Mouse (Mus musculus): ENCODE results near the gene Pigf.
A peak's percentile ranks its signal among the peaks of the same experiment; 100 is the strongest.
"Not testable (repeated sequence)": the region's sequence is repeated elsewhere in the genome, so short reads cannot be mapped to it uniquely, and the experiment has no call there.

Gene Pigf

DNA sequence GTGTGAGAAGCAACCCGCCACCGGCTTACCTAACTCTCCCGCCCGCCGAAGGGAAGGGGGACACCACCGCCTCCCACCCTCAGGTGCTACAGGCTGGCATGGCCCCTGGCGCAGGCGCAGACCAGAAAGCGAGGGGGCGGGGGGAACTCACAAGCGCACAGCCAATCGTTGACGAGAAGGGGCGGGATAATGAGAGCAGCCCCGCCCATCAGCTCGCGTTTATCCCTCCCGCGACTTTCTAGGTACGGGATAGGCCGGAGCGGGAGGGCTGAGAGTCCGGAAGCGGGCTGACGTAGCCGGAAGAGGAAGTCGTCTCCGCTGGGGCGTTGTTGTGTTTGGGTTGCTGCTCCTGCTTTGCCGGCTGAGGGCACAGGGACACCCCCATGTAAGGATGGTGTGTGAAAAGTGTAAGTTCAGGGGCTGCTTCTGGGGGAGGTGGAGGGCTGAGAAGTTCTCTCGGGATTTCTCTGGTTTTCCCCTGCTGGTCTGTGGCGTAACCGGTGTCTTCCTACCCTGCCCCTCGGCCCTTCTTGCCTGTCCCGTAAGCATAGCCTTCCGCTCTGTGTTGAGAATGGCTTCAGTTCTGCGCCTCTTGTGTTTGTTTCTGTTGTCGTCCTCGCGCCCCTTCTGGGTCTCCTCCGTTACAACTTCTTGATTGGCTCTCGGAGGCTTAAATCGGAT, at the start of gene Pigf, which contains the start of gene Cript:
Gene Pigf, minus strand, starts transcription at position 138 of the 681 bp plus-strand sequence.
Gene Cript, plus strand, starts transcription at position 282 of the 681 bp plus-strand sequence.
- DNase-seq: peak; percentile 98 to 99

DNA sequence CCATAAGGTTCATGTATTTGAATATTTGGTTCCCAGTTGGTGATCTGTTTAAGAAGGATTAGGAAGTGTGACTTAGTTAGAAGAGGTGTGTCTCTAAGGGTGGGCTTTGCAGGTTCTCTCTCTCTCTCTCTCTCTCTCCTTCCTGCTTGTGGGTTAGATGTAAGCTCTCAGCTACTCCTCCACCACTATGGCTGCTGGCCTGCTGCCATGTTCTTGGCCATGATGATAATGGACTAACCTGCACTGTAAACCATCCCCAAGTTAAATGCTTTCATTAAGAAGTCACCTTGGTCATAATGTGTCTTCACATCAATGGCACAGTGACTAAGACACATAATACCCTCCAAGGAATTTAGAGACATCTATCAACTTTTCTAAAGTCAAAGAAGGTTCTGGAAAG, 48.3 kb upstream of the Pigf start:
- DNase-seq: no peak

DNA sequence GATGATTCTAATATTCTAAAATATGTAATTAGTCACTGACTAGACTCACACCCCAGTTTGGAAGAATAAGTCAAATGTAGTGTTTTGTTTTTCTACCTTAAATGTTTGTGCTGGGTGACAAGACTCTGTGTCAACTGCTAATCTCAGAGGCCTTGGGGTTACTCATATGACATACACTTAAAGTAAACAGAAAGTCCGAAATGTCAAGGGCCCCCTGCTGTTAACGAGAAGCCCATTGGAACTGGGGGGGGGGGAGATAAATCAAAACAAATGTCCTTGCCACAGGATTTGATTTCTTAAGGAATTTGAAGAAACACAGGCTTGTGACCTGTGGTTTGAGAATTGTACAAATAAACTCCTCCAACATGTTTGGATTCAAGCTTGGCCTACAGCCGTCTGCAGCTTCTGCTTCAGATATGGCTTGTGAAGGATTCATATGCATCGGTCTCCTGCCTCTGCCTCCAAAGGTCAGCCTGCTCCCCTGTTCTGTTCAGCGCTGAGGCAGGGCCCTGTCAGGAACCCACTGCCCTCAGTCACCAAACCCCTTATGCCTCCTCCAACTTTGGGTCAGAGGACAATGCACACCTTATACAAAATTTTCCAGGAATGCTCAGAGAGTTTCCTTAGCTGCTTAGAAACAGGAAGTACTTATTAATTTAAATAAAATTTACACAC, 47.7 kb upstream of the Pigf start:
- no peak for DNase-seq

DNA sequence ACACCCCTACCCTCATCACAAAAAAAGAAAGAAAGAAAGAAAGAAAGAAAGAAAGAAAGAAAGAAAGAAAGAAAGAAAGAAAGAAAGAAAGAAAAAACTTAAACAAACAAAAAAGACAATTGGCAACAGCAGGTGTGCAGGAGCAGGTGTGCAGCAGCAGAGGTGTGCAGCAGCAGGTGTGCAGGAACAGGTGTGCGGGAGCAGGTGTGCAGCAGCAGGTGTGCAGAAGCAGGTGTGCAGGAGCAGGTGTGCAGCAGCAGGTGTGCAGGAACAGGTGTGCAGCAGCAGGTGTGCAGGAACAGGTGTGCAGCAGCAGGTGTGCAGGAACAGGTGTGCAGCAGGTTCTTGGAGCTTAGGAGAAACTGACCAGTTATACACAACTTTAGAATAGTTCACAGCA, 47.0 kb upstream of the Pigf start:
- not testable (repeated sequence) for DNase-seq

DNA sequence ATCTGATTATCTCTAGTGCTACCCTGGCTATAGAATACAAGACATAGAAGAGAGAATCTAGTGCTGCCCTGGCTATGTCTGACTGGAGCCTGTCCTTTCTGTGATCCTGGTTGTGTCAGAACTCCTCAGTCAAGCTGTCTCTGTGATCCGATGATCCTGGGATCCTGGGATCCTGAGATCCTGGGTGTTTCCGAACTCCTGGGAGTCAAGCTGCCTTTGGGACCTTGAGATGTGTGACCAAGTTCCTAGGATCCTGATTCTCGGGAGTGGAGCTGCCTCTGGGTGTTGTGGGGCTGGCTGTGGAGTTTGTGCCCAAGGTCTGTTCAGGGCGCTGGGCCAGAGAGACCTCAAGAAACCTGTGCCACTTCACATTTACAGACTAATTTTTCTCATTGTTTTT, 43.8 kb upstream of the Pigf start:
- DNase-seq: no peak

DNA sequence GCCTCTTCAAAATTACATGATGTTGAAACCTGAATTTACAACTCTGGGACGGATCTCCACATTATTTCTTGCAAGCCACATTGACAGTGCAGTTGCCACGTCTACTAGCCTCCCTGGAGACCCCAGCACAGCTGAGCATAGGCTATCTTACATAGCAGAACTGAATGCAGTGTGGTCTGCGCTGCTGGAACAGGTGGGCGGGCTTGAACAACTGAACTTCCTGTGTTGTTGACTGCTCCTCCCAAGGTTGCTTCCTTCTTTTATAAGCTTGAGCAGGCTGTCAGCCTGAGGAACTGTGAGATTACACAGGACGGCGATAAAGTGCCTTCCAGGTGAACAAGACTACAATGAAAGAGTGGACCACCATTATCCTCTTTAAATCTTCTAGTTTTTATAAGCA, 38.8 kb upstream of the Pigf start:
- DNase-seq: no peak

DNA sequence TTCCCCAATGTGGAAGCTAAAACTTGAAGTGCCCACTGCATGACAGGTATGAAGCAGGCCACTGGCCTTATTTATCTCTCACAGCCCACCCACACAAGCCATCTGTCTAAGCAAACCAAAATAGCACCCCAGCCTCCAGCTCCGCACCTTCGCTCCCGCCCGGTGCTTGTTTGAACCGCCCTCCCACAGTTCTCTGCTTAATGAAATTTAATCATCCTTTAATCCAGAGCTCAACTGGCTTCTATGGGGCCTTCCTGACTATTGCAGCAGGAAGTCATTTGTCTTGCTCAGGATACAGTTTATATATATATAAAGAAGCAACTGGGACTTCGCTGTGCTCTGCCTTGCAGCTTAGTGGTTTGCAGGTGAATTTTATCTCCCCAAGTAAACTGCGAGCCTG, 38.3 kb upstream of the Pigf start:
- no peak for DNase-seq

DNA sequence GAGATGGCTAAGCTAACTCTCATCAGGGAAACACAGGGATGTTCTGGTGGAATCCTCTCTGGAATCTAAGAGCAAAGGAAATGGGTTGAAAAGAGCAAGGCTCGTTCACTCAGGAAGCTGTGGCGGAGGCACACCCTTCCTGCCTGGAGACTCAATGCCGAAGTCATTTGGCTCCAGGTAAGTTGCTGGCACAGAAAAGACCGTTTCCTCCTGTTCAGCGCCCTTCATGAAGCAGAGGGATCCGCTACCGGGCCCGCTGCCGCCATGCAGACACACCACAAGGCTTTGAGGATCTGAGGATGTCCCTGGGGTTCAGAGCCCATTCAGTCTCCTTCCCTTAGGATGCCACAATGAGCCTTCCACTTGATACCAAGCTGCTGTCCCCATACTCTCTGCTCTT, 37.4 kb upstream of the Pigf start:
- DNase-seq: peak in 1 of 2 experiments; percentile 26

DNA sequence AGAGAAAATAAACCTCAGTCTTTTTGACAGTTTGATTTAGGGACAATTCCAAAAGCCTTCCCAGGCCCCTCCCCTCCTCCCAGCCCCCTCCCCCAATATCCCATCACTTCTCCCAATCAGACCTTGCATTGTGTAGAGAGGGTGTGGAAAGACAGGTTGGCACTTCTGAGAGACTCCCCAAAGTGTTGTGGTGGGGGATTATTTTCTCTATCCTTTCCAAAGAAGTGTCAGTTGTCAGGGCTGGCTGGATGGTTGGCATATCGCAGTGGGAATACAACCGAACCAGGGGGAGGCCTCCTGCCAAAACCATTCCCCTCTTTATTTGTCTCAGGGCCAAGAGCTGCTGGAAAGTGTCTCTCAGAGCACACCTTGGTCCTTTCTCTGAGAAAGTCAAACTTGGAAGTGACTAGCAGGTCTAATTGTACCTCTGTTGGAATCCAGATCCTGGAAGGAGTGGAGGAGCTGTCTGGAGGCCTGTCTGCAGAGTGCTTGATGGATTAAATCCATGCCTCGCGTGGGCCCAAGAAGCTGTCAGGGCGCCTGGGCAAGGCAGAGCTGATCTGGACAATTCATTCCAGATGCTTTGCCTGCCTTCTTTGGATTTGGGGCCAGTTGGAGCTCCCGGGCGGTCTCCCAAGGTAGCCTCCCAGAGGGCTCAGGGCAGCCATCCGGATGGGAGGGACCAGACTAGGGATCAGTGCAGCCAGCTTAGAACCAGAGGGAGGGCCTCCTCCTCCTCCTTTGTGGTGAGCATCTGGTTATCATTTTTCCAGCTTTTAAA, 32.5 kb upstream of the Pigf start:
- no peak for DNase-seq

DNA sequence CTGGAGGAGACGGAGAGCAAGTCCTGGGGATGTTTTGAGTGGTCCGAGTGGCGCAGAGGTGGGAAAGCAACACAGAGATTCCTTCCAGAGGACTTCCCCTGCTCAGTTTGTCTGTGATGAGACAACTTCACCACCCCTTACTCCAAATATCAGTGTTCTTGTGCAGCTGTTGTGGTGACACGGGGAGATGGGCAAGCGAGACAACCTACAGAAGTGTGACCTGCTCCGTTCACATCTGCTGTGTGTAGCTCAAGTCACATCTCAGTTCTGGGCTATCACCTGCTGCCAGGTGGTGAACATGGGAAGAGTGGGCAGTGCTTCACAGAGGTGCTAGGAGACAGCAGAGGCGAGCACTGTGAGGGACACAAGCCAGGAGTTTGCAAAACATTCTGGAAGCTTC, 31.6 kb upstream of the Pigf start:
- no peak for DNase-seq

DNA sequence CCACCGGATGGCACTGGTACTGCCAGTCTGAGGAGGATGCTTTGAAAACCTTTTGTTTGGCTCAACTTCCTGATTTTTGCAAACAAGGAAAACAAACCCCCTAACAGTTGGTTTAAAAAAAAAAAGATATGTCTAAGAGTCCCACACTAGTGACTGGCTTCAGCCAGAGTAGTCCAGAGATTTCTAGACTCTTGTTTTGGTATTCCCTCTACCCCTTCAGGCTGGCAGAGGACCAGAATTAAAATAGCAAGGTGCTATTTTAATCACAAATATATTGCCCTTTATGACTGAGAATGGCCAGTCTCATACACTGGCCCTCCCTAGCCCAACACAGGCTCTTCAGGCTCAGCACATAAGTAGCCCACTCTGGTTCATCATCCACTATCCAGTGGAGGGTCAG, 30.5 kb upstream of the Pigf start:
- DNase-seq: no peak

DNA sequence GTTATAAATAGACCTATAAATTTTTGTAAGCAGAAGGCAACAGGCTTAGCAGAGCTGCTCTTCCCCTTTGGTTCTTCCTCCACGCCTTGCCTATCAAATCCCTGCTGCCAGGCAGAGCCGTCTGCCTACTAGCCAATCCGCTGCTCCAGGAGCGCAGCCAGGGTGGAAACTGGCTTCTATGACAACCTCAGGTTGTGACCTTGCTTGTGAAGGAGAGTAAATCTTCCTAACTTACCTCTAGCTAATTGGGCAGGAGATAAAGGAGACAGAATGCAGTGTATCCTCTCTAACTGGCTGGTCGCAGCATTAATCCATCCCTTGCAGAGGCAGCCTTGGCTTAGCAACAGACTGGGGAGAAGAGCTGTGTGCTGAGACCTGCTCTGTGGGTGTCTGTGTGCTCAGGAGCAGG, 29.8 kb upstream of the Pigf start:
- peak in 1 of 2 experiments; percentile 13 for DNase-seq

DNA sequence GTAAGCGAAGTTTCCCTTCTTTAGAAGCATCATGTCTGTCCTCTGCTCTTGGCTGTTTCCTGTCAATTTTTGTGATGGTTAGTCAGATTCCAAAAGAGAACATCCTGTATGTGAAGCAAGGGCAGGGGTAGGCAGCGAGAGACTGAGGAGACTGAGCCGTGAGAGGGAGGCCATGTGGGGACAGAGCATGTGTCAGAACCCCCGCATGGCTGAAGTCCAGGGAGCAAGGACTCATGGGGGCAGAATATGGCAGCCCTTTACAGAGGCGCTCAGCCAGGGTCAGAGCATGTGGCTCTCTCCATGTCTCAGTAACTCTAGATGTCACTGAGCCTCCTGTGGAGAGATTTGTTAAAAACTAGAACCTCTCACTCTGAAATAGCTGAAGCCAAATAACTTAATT, 28.7 kb upstream of the Pigf start:
- DNase-seq: no peak

DNA sequence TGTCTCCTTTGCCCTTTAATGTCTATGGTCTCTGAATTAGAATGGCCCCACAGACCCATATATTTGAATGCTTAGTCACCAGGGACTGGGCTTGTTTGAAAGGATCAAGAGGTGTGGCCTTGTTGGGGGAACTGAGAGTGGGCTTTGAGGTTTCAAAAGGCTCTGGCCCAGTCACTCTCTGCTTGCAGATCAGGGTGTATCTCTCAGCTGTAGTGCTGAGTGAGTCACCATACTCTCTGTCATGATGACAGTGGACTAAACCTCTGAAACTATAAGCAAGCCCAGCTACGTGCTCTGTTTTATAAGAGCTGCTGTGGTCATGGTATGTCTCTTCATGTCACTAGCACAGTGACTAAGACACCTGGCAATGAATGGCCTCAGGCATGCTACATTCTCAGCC, 27.2 kb upstream of the Pigf start:
- DNase-seq: no peak

DNA sequence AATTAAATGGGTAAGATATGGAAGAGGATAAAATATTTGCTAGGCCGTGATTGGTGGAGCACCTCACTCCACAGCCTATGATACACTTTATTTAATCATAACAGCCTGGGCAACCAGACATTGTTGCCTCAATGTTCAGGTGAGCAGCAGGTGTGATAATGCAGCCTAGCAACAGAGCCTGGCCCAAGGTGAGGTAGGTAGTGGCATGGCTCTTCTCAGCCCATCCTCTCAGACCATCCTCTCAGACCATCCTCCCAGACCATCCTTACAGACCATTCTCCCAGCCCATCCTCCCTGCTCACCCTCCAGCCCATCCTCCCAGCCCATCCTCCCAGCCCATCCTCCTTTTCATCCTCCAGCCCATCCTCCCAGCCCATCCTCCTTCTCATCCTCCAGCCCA, 26.4 kb upstream of the Pigf start:
- no peak for DNase-seq

DNA sequence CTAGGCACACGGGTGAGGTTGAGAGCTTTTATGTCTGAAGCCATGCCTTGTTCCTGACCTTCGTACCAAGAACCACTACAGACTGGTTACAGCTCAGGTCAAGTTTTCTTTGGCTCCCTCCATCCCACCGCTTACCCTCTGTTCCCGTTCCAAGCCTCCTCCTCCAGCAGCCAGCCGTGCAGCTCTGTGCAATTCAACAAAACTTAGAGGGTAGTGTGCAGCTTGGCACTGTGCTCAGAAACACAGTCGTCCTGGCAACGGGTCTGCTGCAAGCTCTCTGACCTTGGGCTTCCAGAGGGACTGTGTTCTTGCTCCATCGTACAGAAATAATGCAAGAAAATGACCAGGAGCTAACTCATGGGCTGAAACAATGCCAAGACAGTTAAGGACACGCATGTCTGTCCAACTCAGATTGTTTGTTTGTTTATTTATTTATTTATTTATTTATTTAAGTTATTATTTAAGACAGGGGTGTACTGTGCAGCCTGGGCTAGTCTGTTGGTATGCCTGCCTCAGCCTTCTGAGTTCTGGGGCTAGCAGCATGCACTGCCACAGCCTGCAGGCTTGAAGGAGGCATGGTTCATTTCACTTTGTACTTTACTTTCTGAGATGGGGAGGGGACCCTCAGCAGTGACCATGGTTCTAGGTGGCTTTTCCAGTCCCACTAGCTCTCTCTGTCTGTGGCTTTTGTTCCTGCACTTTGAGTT, 25.4 kb upstream of the Pigf start:
- no peak for DNase-seq

DNA sequence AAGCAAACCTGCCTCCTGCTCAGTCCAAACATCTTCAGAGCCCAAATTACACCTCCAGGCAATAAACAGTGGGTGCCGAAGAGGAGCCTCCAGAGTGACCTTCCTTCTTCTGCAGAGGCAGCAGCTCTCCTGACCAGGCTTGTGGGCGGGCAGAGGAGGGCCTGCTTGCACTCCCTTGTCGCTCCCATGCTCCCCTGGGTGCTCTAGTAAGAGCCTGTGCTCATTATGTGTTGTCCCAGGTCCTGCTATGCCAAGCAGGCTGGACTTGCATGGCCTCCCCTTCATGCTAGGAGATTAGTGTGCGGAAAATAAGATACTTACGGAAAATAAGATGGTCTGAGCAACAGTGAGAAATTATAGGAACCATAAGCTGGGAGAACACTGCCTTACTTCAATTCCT, 24.5 kb upstream of the Pigf start:
- DNase-seq: no peak

DNA sequence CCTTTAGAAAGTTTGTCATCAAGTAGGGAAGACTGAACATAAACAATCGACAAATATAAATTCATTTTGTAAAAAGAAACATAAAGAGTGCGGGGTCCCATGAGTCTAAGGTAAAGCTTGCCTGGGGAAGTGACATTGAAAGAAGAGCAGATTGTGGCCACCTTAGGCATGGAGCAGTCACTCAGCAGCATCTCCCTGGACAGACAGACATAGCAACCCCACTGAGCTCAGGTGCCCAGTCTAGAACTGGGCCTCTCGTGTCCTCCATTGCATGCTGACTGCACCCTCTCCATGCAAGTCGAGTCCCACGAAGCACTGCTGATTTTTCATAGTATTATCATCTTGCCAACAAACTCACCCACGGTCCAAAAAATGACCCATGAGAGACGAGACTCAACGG, 19.6 kb upstream of the Pigf start:
- no peak for DNase-seq

DNA sequence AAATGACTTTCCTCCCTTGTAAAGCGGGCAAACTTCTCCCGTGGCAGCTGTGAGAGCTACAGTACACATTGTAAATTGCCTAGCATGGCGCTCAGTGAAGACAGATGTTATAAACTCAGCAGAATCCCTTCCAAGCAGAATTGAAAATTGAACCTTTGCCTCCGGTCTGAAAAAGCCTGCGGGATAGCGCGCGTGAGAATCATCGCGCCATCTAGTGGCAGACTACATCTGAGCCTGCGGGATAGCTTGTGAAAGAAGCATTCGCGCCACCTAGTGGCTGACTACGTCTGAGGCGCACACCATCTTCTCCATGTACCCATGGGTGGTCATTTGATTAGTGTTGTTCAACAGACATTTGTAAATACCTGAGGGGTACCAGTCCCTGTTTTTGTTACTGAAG, 19.2 kb upstream of the Pigf start:
- peak; percentile 89 to 95 for DNase-seq

DNA sequence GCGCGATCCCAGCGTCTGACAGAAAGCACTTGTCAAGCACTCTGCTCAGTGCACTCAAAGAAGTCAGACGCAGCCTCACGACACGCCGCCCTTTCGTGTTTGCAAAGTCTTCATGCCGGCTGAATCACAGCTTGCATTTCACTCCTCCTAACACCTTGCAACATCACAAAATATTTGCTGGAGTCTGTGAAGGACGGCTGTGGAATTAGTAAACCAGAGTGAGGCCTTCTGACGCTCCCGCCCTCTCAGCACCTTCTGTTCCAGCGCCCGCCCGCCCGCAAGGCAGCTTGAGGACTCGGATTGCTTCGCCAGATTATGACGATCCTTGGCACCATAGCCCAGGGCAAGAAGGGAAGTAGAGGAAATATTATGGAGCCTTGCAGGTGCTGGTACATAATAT, 16.5 kb upstream of the Pigf start:
- no peak for DNase-seq

DNA sequence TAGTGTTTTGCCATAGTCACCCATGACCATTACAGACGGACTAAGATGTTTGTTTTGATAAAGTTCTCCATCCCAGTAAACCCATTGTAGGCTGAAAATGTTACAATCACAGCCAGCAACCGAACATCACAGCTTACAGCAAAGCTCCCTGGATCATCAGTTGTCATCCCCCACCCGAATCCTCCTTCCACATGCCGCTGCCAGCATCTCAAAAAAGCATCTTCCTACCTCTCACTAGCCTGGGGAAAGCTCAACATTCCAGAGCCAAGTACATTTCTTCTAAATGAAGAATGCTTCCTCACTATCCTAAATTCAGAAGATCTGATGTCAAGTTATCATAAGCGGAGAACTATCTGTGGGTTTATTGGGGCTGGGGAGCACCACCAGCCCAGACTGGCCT, 13.3 kb upstream of the Pigf start:
- no peak for DNase-seq

DNA sequence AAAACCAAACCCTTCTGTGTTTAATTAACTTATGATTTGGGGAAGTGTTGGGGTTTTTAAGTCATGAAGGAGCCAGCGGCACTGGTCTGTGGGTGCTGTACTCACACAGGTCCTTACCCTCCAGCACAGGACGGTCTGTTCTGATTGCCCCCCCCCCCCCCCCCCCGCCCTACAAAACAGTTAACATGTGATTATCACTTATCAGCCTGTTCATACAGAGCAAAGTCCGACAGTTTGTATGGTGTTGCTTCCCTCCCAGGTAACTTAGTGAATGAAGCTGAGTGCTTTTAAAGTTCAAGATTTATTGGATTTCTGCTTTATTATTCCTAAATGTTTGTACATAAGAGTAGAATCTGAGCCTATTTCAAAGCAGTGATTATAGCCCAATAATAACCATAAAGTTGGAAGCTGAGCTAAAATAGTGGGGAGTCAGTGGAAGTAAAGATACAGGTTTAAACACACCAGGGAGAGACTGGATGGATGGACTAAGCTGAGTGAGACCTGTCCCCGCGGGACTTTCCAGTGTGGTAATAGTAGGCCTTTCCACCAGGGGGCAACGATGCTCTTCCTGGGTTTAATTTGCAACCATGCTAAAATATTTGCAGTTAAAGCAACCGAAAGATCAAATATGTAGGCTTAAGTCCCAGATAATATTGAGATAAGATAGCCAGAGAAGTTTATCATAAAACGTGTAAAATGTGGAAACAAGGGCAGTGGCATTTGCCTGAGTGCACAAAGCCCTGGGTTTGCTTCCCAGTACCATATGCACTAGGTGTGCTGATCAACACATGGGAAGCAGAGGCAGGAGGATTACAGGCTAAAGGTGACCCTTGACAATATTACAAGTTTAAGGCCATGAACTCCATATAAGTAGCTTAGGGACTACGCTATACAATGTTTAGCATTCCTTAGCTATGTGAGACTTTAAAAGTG, 11.2 kb upstream of the Pigf start:
- DNase-seq: no peak

Measured in cerebellum, postnatal 36 days (tissue).